Mouse (Mus musculus): Measurements from ENCODE around the gene Sbp. TPM values are rescaled to one million over a fixed set of nuclear protein-coding genes. Genes with fewer than 3 reads are reported as not detected.
"Not testable (repeated sequence)": the region's sequence is repeated elsewhere in the genome, so short reads cannot be mapped to it uniquely, and the experiment has no call there.

The Sbp gene
- 0.23 and 0.43 TPM in 2 replicates for polyA plus RNA-seq (2012; rRNA removed)

- H3K4me1 ChIP-seq (replicated peaks; ENCODE audit: control insufficient read depth, insufficient read depth, low read length), result no peaks in the 10 kb centered on the region
- H3K4me3 ChIP-seq (ENCODE audit: control insufficient read depth, insufficient read depth, low read length), result no peak within 1 kb of the TSS
- no peak for DNase-seq
- H3K36me3 ChIP-seq (ENCODE audit: control insufficient read depth, insufficient read depth, low read length), result no peaks in the 10 kb centered on the region
- no peak within 1 kb of the TSS for H3K27ac ChIP-seq (ENCODE audit: control insufficient read depth, insufficient read depth, low read length)
- no peak for TF ChIP-seq CTCF (IDR thresholded peaks at IDR 0.05; ENCODE audit: borderline replicate concordance, control insufficient read depth, extremely low read depth, insufficient read depth, low read length, poor library complexity)
- TF ChIP-seq POLR2A (IDR thresholded peaks at IDR 0.05; ENCODE audit: control insufficient read depth, extremely low read depth, insufficient read depth, low read length, poor library complexity), result no peak
- no peaks in the 10 kb centered on the region for H3K27me3 ChIP-seq (ENCODE audit: control insufficient read depth, insufficient read depth, low read length)
Measured at GRCm38 (mm10) chr17:23941372-23941771, at the start of gene Sbp. Gene Sbp, plus strand, starts transcription at chr17:23941672.

GRCm38 (mm10) chr17:23917158-23917557, 24.3 kb upstream of the Sbp start, which contains the start of gene Dcpp3:
Gene Dcpp3, plus strand, starts transcription at chr17:23917458.
- not testable (repeated sequence) for DNase-seq; H3K4me3 ChIP-seq (ENCODE audit: control insufficient read depth, insufficient read depth, low read length); H3K27me3 ChIP-seq (ENCODE audit: control insufficient read depth, insufficient read depth, low read length); H3K36me3 ChIP-seq (ENCODE audit: control insufficient read depth, insufficient read depth, low read length); H3K27ac ChIP-seq (ENCODE audit: control insufficient read depth, insufficient read depth, low read length); H3K4me1 ChIP-seq (replicated peaks; ENCODE audit: control insufficient read depth, insufficient read depth, low read length)
- WGBS, result 66% methylated on average over 4 of the region's 4 CpGs

- Histone ChIP-seq H3K27me3 (ENCODE audit: control insufficient read depth, insufficient read depth, low read length) (no peaks in the 10 kb centered on the region), H3K36me3 (ENCODE audit: control insufficient read depth, insufficient read depth, low read length) (no peaks in the 10 kb centered on the region), H3K27ac (ENCODE audit: control insufficient read depth, insufficient read depth, low read length) (no peak overlapping the region), H3K4me1 (replicated peaks; ENCODE audit: control insufficient read depth, insufficient read depth, low read length) (peaks cover 4% of the 10 kb centered on the region), H3K4me3 (ENCODE audit: control insufficient read depth, insufficient read depth, low read length) (peak overlapping the region; percentile 49)
- 1% methylated on average over 29 of the region's 29 CpGs for WGBS
- peak; percentile 63; the same call in 1 of the 2 replicates for TF ChIP-seq CTCF (IDR thresholded peaks at IDR 0.05; ENCODE audit: borderline replicate concordance, control insufficient read depth, extremely low read depth, insufficient read depth, low read length, poor library complexity)
- peak; percentile 66; the same call in 1 of the 2 replicates for TF ChIP-seq POLR2A (IDR thresholded peaks at IDR 0.05; ENCODE audit: control insufficient read depth, extremely low read depth, insufficient read depth, low read length, poor library complexity)
- DNase-seq, result peak; percentile 80
Measured at GRCm38 (mm10) chr17:23924531-23925007, 16.9 kb upstream of the Sbp start.

- under 1% methylated on average over 14 of the region's 14 CpGs for WGBS
- Histone ChIP-seq H3K27me3 (ENCODE audit: control insufficient read depth, insufficient read depth, low read length) (no peaks in the 10 kb centered on the region), H3K36me3 (ENCODE audit: control insufficient read depth, insufficient read depth, low read length) (no peaks in the 10 kb centered on the region), H3K27ac (ENCODE audit: control insufficient read depth, insufficient read depth, low read length) (peak overlapping the region; percentile 13; the same call in 1 of the 2 replicates), H3K4me3 (ENCODE audit: control insufficient read depth, insufficient read depth, low read length) (peak overlapping the region; percentile 49), H3K4me1 (replicated peaks; ENCODE audit: control insufficient read depth, insufficient read depth, low read length) (peaks cover 4% of the 10 kb centered on the region)
- TF ChIP-seq CTCF (IDR thresholded peaks at IDR 0.05; ENCODE audit: borderline replicate concordance, control insufficient read depth, extremely low read depth, insufficient read depth, low read length, poor library complexity) (no peak), POLR2A (IDR thresholded peaks at IDR 0.05; ENCODE audit: control insufficient read depth, extremely low read depth, insufficient read depth, low read length, poor library complexity) (peak; percentile 10; the same call in 1 of the 2 replicates)
- peak; percentile 39 for DNase-seq
Measured at GRCm38 (mm10) chr17:23925090-23925493, 16.4 kb upstream of the Sbp start.

GRCm38 (mm10) chr17:23931157-23931556, 10.3 kb upstream of the Sbp start:
- H3K4me1 ChIP-seq (replicated peaks; ENCODE audit: control insufficient read depth, insufficient read depth, low read length), result no peaks in the 10 kb centered on the region
- no peaks in the 10 kb centered on the region for H3K27me3 ChIP-seq (ENCODE audit: control insufficient read depth, insufficient read depth, low read length)
- no peaks in the 10 kb centered on the region for H3K36me3 ChIP-seq (ENCODE audit: control insufficient read depth, insufficient read depth, low read length)
- H3K27ac ChIP-seq (ENCODE audit: control insufficient read depth, insufficient read depth, low read length), result no peak overlapping the region
- H3K4me3 ChIP-seq (ENCODE audit: control insufficient read depth, insufficient read depth, low read length), result no peak overlapping the region
- DNase-seq, result no peak
- TF ChIP-seq POLR2A (IDR thresholded peaks at IDR 0.05; ENCODE audit: control insufficient read depth, extremely low read depth, insufficient read depth, low read length, poor library complexity) (no peak), CTCF (IDR thresholded peaks at IDR 0.05; ENCODE audit: borderline replicate concordance, control insufficient read depth, extremely low read depth, insufficient read depth, low read length, poor library complexity) (no peak)
- 64% methylated on average over 5 of the region's 5 CpGs for WGBS

- H3K4me3 ChIP-seq (ENCODE audit: control insufficient read depth, insufficient read depth, low read length); H3K27me3 ChIP-seq (ENCODE audit: control insufficient read depth, insufficient read depth, low read length); H3K36me3 ChIP-seq (ENCODE audit: control insufficient read depth, insufficient read depth, low read length); DNase-seq; H3K27ac ChIP-seq (ENCODE audit: control insufficient read depth, insufficient read depth, low read length); H3K4me1 ChIP-seq (replicated peaks; ENCODE audit: control insufficient read depth, insufficient read depth, low read length): not testable (repeated sequence)
- WGBS, result 89% methylated on average over 4 of the region's 4 CpGs
Measured at GRCm38 (mm10) chr17:23947486-23947885, 6.0 kb downstream of the Sbp start.

- no peaks in the 10 kb centered on the region for H3K36me3 ChIP-seq (ENCODE audit: control insufficient read depth, insufficient read depth, low read length)
- no peak overlapping the region for H3K27ac ChIP-seq (ENCODE audit: control insufficient read depth, insufficient read depth, low read length)
- H3K4me1 ChIP-seq (replicated peaks; ENCODE audit: control insufficient read depth, insufficient read depth, low read length), result no peaks in the 10 kb centered on the region
- TF ChIP-seq CTCF (IDR thresholded peaks at IDR 0.05; ENCODE audit: borderline replicate concordance, control insufficient read depth, extremely low read depth, insufficient read depth, low read length, poor library complexity) (no peak), POLR2A (IDR thresholded peaks at IDR 0.05; ENCODE audit: control insufficient read depth, extremely low read depth, insufficient read depth, low read length, poor library complexity) (no peak)
- H3K27me3 ChIP-seq (ENCODE audit: control insufficient read depth, insufficient read depth, low read length), result no peaks in the 10 kb centered on the region
- WGBS, result 94% methylated on average over 2 of the region's 2 CpGs
- H3K4me3 ChIP-seq (ENCODE audit: control insufficient read depth, insufficient read depth, low read length), result no peak overlapping the region
- no peak for DNase-seq
Measured at GRCm38 (mm10) chr17:23949068-23949467, 7.6 kb downstream of the Sbp start.

- not testable (repeated sequence) for H3K27ac ChIP-seq (ENCODE audit: control insufficient read depth, insufficient read depth, low read length)
Measured at GRCm38 (mm10) chr17:23950828-23951227, 9.4 kb downstream of the Sbp start.

More at GRCm38 (mm10) chr17:23950828-23951227, 9.4 kb downstream of the Sbp start:
- WGBS, result 88% methylated on average over 4 of the region's 4 CpGs
- not testable (repeated sequence) for H3K27me3 ChIP-seq (ENCODE audit: control insufficient read depth, insufficient read depth, low read length); H3K4me1 ChIP-seq (replicated peaks; ENCODE audit: control insufficient read depth, insufficient read depth, low read length); DNase-seq; H3K36me3 ChIP-seq (ENCODE audit: control insufficient read depth, insufficient read depth, low read length); H3K4me3 ChIP-seq (ENCODE audit: control insufficient read depth, insufficient read depth, low read length)
